Mouse (Mus musculus) urinary bladder, adult 2 months (tissue): ENCODE measurements around the gene Rbfox2. TPM values are rescaled to one million over a fixed set of nuclear protein-coding genes. Genes with fewer than 3 reads are reported as not detected.
A peak's percentile ranks its signal among the peaks of the same experiment; 100 is the strongest.
"Not testable (repeated sequence)": the region's sequence is repeated elsewhere in the genome, so short reads cannot be mapped to it uniquely, and the experiment has no call there.

Source experiments
- DNase-seq: peaks from one replicate; pipeline ENCODE4 v3.0.0; 2022; ENCODE audit warnings: low spot score
- polyA plus RNA-seq: library from polyadenylated mRNA; depleted of rRNA; stranded (reverse); fragments of >200 nt; gene quantifications from 2 replicates; pipeline ENCODE4 v1.2.3, GENCODE M21; 2012; rRNA removed

Gene Rbfox2
- 93.7 and 115 TPM in 2 replicates for polyA plus RNA-seq

GRCm38 (mm10) chr15:77306547-77307261 lies at the start of gene Rbfox2:
Rbfox2 (minus strand) TSS chr15:77307004.
- peak; percentile 90 for DNase-seq

GRCm38 (mm10) chr15:77356248-77356810 lies 49.5 kb upstream of the Rbfox2 start:
- no peak for DNase-seq

- no peak for DNase-seq
Observed at GRCm38 (mm10) chr15:77354848-77355551, 48.2 kb upstream of the Rbfox2 start.

GRCm38 (mm10) chr15:77354496-77354847 lies 47.7 kb upstream of the Rbfox2 start:
- no peak for DNase-seq

GRCm38 (mm10) chr15:77353764-77354163 lies 47.0 kb upstream of the Rbfox2 start:
- DNase-seq = no peak

- no peak for DNase-seq
Observed at GRCm38 (mm10) chr15:77352863-77353262, 46.1 kb upstream of the Rbfox2 start.

- no peak for DNase-seq
Observed at GRCm38 (mm10) chr15:77350117-77350516, 43.3 kb upstream of the Rbfox2 start.

- DNase-seq = no peak
Observed at GRCm38 (mm10) chr15:77348146-77348545, 41.3 kb upstream of the Rbfox2 start.

GRCm38 (mm10) chr15:77344127-77345125 lies 37.6 kb upstream of the Rbfox2 start:
- DNase-seq = no peak

GRCm38 (mm10) chr15:77343527-77344091 lies 36.8 kb upstream of the Rbfox2 start:
- peak; percentile 51 for DNase-seq

GRCm38 (mm10) chr15:77342962-77343526 lies 36.2 kb upstream of the Rbfox2 start:
- DNase-seq = no peak

- no peak for DNase-seq
Observed at GRCm38 (mm10) chr15:77342005-77342404, 35.2 kb upstream of the Rbfox2 start.

- DNase-seq = no peak
Observed at GRCm38 (mm10) chr15:77340581-77340980, 33.8 kb upstream of the Rbfox2 start.

- DNase-seq = no peak
Observed at GRCm38 (mm10) chr15:77338924-77339429, 32.2 kb upstream of the Rbfox2 start.

- no peak for DNase-seq
Observed at GRCm38 (mm10) chr15:77338451-77338850, 31.6 kb upstream of the Rbfox2 start.

- no peak for DNase-seq
Observed at GRCm38 (mm10) chr15:77337926-77338325, 31.1 kb upstream of the Rbfox2 start.

GRCm38 (mm10) chr15:77336968-77337341 lies 30.2 kb upstream of the Rbfox2 start:
- DNase-seq = no peak

- peak; percentile 82 for DNase-seq
Observed at GRCm38 (mm10) chr15:77336287-77336967, 29.6 kb upstream of the Rbfox2 start.

- not testable (repeated sequence) for DNase-seq
Observed at GRCm38 (mm10) chr15:77335185-77335584, 28.4 kb upstream of the Rbfox2 start.

GRCm38 (mm10) chr15:77332272-77332991 lies 25.6 kb upstream of the Rbfox2 start:
- DNase-seq = no peak
